Mouse (Mus musculus) embryonic stem cell, embryonic (primary cell): Measurements from ENCODE around the gene Aqp9.

Experiments
- CTCF ChIA-PET, 4 experiments: fragments of 300-600 bp in 2 of 4; fragments of 350-600 bp in 2 of 4; sonication (Branson Sonifier 250); formaldehyde crosslinking; loops; one replicate each; lab custom pipeline; 2022; ENCODE audit warnings: inconsistent platforms in 2 of 4; lab: Charles Lee
- POLR2A ChIA-PET, 4 experiments: fragments of 300-600 bp in 2 of 4; fragments of 350-600 bp in 2 of 4; sonication (Branson Sonifier 250); formaldehyde crosslinking; loops; one replicate each; lab custom pipeline; 2022; ENCODE audit warnings: antibody characterized with exemption in 4 of 4, inconsistent platforms in 1 of 4; lab: Charles Lee

The Aqp9 gene

GRCm38 (mm10) chr9:71160849-71161711 lies 7.4 kb downstream of the Aqp9 start:
- ChIA-PET CTCF (interaction anchor here in 3 of 4 experiments (0.5 to 2.7 kb wide), 4 partner anchors 27 to 602 kb away, joined by 3 to 10 read pairs (median 5); no protein-coding TSS in a partner anchor), POLR2A (interaction anchor here in 2 of 4 experiments (0.6 to 1.2 kb wide), 3 partner anchors 16 to 323 kb away, joined by 3 to 6 read pairs (median 4); no protein-coding TSS in a partner anchor)

DNA sequence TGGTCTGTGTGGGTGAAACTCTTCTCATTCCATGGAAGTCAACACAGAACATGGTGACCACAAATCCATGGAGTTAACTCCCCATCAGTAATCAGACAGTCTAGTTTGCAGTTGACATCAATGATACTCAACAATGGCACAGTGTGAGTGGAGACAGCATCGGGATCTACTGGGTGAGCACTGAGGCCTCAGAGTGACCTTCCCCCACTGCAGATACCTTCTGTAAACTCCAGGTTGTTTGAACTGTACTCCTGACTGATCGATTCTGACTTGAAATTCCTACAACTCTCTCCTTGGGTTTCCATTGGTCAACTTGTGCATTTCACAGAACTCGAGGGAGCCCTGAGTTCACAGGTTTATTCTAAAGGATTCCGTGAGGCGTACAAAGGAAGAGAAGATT lies 8.8 kb downstream of the Aqp9 start:
- ChIA-PET POLR2A (interaction anchor here in 1 of 4 experiments (0.6 to 1.7 kb wide), 4 partner anchors 9 to 892 kb away, joined by 3 to 8 read pairs (median 4); partner anchors contain the start of gene Aqp9), CTCF (interaction anchor here in 1 of 4 experiments (2.7 kb wide), 1 partner anchor 29 kb away, joined by 10 read pairs; no protein-coding TSS in a partner anchor)

DNA sequence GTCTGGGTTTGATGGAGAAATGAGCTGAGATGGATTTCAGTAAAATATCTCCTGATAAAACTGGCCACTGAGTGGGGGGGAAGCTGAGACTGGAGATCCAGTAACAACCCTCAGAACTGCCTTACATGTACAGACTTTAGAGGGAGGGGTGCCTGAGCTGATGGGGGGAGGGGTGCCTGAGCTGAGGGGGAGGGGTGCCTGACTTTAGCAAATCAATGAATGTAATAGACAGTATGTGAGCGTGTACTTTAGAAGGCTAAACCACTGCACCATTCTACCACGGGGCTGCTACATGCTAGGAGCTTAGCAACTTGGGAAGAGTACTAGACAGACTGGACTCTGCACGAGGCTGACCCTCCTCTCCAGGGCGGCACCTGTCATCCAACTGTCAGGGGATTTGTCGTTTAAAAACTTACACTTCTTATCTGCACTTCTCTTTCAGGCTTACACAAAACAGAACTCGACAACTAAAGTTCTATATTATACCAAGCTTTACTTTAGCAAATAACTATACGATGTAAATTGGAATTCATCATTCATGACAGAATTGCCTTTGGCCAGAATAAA lies 9.3 kb downstream of the Aqp9 start:
- POLR2A ChIA-PET: interaction anchor here in 2 of 4 experiments (0.6 to 1.7 kb wide), 7 partner anchors 9 to 892 kb away, joined by 3 to 8 read pairs (median 3); partner anchors contain the start of gene Aqp9 (in 1 of the 2)
- CTCF ChIA-PET: interaction anchor here in 2 of 4 experiments (0.5 to 2.7 kb wide), 3 partner anchors 29 to 30 kb away, joined by 3 to 10 read pairs (median 4); no protein-coding TSS in a partner anchor

DNA sequence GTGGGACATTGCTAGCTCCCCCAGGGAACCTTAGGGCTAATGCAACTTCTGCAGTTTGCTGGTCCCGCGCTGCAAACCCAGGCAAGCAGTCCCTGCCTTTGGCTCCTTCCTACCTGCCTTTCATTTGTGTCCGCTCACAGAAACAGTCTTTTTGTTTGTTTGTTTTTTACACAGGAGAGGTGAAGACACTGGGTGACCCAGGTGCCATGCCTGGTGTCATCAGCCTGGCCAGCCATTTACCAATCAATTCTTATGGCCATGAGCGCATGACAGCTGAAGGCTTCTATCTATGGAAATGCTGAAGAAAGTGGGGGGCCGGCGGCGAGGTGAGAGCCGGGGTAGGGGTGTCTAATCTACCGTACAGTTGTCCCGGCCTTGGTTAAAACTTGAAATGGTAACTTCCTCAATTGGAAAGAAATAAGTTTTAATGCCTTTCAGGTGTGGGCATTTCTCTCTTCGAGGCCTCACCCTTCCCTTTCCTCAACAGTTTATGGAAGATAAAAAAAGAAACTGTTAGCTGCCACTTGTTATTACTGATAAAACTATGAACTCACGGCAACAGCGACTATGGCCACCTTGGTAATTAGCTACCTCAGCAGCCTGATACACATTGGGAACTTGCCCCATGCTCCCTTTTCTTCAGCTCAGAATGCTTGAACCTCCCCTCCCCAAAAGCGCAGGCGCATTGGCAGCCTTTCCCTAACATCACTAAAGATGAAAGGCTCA lies 10.4 kb downstream of the Aqp9 start:
- POLR2A ChIA-PET: interaction anchor here in 2 of 4 experiments (0.9 to 1.3 kb wide), 3 partner anchors 10 to 15 kb away, joined by 3 to 5 read pairs (median 4); no protein-coding TSS in a partner anchor
- CTCF ChIA-PET: interaction anchor here in 2 of 4 experiments (0.7 to 1.8 kb wide), 3 partner anchors 30 to 74 kb away, joined by 3 to 8 read pairs (median 3); no protein-coding TSS in a partner anchor

DNA sequence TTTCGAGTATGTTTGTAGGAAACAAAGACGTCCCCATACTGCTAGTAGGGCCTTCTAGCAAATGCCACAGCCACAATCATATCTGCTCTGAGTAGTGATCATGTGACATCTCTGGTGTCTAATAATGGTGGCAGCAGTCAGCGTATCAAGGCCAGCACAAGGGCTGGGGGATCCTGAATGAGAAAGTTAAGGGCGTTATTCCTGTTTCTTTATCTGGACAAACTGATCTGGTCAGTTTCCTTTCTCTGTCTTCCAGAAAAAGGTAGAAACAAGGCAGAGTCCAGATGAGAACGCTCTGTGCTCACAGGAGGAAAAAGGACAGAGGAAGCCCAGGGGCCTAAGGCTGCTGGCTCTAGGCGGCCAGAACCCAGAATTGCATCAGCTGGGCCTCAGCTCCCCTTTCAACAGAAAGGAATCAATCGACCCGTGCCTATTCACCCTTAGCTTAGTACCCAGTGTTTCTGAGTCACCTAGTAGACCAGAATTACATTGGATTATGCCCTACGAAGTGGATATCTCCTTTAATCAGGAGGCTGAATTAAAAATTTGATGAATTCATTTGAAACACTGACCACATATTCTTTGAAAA lies 11.9 kb downstream of the Aqp9 start:
- CTCF ChIA-PET: interaction anchor here in 3 of 4 experiments (0.6 to 1.9 kb wide), 5 partner anchors 32 to 1344 kb away, joined by 3 to 17 read pairs (median 7); no protein-coding TSS in a partner anchor
- POLR2A ChIA-PET: interaction anchor here (0.7 to 2.3 kb wide), 8 partner anchors 9 to 1354 kb away, joined by 3 to 8 read pairs (median 4); partner anchors contain the start of gene Polr2m (in 1 of the 4)

DNA sequence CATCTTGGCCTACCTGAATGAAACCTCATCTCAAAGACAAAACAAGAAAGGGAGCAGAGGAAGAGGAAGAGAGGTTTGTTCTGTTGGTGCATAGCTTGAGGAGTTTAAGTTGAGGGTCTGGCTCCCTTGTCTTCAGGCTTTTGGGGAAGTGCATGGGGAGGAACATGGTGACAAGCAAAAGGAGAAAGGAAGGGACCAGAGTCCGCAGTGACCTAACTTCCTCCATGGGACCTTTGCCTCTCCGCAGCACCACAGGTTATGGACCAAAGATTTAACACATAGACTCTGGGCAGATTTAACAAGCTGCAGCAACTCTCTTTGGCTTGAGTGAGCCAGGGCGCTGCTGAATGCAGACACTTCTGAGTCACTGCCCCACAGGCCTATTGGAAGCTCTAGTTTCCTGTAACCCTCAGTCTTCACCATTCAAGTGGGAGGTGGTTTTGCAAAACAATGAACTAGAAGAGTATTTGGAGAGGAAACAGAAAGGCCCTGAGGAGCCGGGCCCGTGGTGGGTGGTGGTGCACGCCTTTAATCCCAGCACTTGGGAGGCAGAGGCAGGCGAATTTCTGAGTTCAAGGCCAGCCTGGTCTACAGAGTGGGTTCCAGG lies 13.0 kb downstream of the Aqp9 start:
- CTCF ChIA-PET: interaction anchor here in 3 of 4 experiments (0.6 to 1.9 kb wide), 5 partner anchors 11 to 469 kb away, joined by 3 to 17 read pairs (median 4); no protein-coding TSS in a partner anchor
- POLR2A ChIA-PET: interaction anchor here (0.6 to 2.3 kb wide), 27 partner anchors 9 to 1353 kb away, joined by 3 to 9 read pairs (median 3); partner anchors contain the start of genes Polr2m (in 3 of the 4) and Aqp9 (in 1 of the 4)

GRCm38 (mm10) chr9:71151386-71151785 lies 17.1 kb downstream of the Aqp9 start:
- CTCF ChIA-PET: interaction anchor here in 2 of 4 experiments (1.0 to 2.0 kb wide), 3 partner anchors 13 to 38 kb away, joined by 3 to 9 read pairs (median 6); no protein-coding TSS in a partner anchor

GRCm38 (mm10) chr9:71150175-71150574 lies 18.3 kb downstream of the Aqp9 start:
- CTCF ChIA-PET: interaction anchor here in 2 of 4 experiments (1.2 to 2.0 kb wide), 2 partner anchors 38 to 39 kb away, joined by 6 to 9 read pairs; no protein-coding TSS in a partner anchor
- POLR2A ChIA-PET: no interaction called here

More at GRCm38 (mm10) chr9:71151386-71151785, 17.1 kb downstream of the Aqp9 start:
- POLR2A ChIA-PET: interaction anchor here in 1 of 4 experiments (0.7 kb wide), 1 partner anchor 37 kb away, joined by 3 read pairs; no protein-coding TSS in a partner anchor

GRCm38 (mm10) chr9:71148890-71149289 lies 19.6 kb downstream of the Aqp9 start:
- ChIA-PET CTCF (interaction anchor here in 1 of 4 experiments (1.1 kb wide), 1 partner anchor 40 kb away, joined by 3 read pairs; no protein-coding TSS in a partner anchor), POLR2A (no interaction called here)

GRCm38 (mm10) chr9:71146210-71146609 lies 22.3 kb downstream of the Aqp9 start:
- CTCF ChIA-PET: interaction anchor here in 1 of 4 experiments (1.3 to 1.5 kb wide), 2 partner anchors 43 to 477 kb away, joined by 3 to 9 read pairs; no protein-coding TSS in a partner anchor
- POLR2A ChIA-PET: interaction anchor here in 2 of 4 experiments (1.9 to 2.3 kb wide), 3 partner anchors 9 to 29 kb away, joined by 4 to 9 read pairs (median 5); no protein-coding TSS in a partner anchor

- POLR2A ChIA-PET: no interaction called here
- CTCF ChIA-PET: interaction anchor here in 1 of 4 experiments (1.0 kb wide), 1 partner anchor 11 kb away, joined by 3 read pairs; no protein-coding TSS in a partner anchor
Observed at GRCm38 (mm10) chr9:71140205-71140604, 28.3 kb downstream of the Aqp9 start.

GRCm38 (mm10) chr9:71138936-71139335 lies 29.5 kb downstream of the Aqp9 start:
- POLR2A ChIA-PET: no interaction called here
- CTCF ChIA-PET: interaction anchor here in 1 of 4 experiments (1.9 kb wide), 1 partner anchor 50 kb away, joined by 6 read pairs; no protein-coding TSS in a partner anchor

DNA sequence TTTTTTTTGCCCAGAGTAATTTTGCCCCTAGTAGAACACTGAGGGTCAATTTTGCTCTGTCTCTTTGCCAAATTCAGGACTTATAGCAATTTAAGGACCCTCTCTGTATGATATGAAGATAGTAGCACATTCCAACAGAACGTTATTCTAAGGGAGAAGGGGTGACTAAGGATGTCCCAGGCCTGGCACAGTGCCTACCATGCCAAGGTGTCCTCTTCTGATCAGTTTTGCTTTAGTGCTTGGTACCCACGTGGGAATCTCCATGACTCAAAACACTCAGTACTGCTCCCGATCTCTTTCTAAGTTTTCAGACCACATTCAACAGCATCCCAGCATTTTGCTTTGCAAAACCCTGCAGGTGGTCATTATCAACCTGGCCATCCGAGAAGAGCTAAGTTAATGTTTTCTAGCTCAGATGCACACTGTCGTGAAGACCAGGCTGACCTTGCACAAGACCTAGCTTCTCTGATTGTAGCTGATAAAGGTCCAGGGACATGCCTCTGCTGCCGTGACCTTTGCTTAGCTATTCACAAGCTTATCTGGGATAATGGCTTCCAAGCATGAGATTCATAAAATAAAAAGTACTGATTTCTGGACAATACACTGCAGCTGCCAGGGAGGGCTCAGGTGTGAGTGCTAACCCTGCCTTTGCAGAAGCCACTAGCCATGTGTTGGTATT lies 31.1 kb downstream of the Aqp9 start:
- POLR2A ChIA-PET: no interaction called here
- CTCF ChIA-PET: interaction anchor here in 2 of 4 experiments (0.6 to 1.9 kb wide), 2 partner anchors 51 to 265 kb away, joined by 3 to 6 read pairs; no protein-coding TSS in a partner anchor

DNA sequence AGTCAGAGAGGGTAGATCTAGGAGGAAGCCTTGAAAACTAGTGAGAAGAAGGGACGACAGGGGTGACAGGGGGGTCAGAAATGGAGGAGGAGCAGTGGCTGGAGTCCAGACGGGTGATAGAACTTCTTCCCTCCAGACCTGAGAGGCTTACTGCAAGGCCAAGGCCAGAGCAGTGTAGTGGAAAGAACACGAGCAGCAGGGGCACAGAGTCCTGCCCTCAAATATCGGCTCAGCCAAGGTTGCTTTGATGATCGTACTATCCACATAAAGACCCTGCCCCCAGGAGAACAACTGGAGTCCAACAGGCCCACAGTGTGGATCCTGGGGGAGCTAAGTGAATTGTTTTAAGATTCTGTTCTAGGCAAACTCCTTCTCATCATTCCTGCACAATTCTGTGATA lies 33.4 kb downstream of the Aqp9 start:
- ChIA-PET POLR2A (no interaction called here), CTCF (no interaction called here)

GRCm38 (mm10) chr9:71133190-71133589 lies 35.3 kb downstream of the Aqp9 start:
- POLR2A ChIA-PET: no interaction called here

DNA sequence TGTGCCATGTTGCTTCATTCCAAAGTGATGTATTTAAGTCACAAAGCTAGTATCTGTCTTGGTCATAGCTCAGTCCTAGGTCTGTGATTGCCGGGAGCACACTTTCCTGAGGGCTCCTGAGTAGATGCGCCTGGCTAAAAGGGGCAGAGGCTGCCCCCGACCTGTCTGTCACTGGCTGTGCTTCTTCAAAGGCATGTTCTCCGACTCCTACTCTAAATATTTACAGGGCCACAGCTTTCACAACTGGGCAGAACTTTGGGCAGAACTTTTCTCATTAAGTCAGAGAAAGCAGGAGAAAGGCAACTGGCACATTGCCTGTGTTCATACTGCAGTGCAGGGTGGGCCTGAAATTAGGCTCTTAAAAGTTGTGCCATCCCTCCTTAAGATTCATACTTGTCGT lies 36.7 kb downstream of the Aqp9 start:
- ChIA-PET POLR2A (no interaction called here), CTCF (interaction anchor here in 2 of 4 experiments (1.5 to 7.4 kb wide), 2 partner anchors 57 to 188 kb away, joined by 4 to 97 read pairs (median 79); no protein-coding TSS in a partner anchor)

More at GRCm38 (mm10) chr9:71133190-71133589, 35.3 kb downstream of the Aqp9 start:
- CTCF ChIA-PET: interaction anchor here in 2 of 4 experiments (0.5 to 2.6 kb wide), 2 partner anchors 56 to 815 kb away, joined by 4 to 10 read pairs; no protein-coding TSS in a partner anchor
